Mouse (Mus musculus) neural tube, embryonic 12.5 days (tissue): ENCODE measurements around the gene Cfl2. TPM values are rescaled to one million over a fixed set of nuclear protein-coding genes. Genes with fewer than 3 reads are reported as not detected.

Experiments used
- ATAC-seq: fragments of 200-750 bp; cut with Nextera tagmentation; 2 replicates; pipeline ENCODE4 v1.8.0; 2017; ENCODE audit warnings: low read depth, mild to moderate bottlenecking, moderate TSS enrichment, moderate library complexity; ENCODE audit not compliant: low FRiP score
- H3K27ac ChIP-seq: fragments of 300-500 bp; sonication (generic); 2 replicates; pipeline ENCODE4 v1.5.1; 2016
- H3K27me3 ChIP-seq: fragments of 300-500 bp; sonication (generic); replicated peaks from 2 replicates; pipeline ENCODE4 v1.6.1; 2016; ENCODE audit warnings: mild to moderate bottlenecking
- H3K36me3 ChIP-seq: fragments of 300-500 bp; sonication (generic); 2 replicates; pipeline ENCODE4 v1.6.1; 2016; ENCODE audit warnings: mild to moderate bottlenecking
- H3K4me1 ChIP-seq: fragments of 300-500 bp; sonication (generic); 2 replicates; pipeline ENCODE4 v1.6.1; 2016
- H3K4me2 ChIP-seq: fragments of 300-500 bp; sonication (generic); replicated peaks from 2 replicates; pipeline ENCODE4 v1.6.1; 2016; ENCODE audit warnings: mild to moderate bottlenecking
- H3K4me3 ChIP-seq: fragments of 300-500 bp; sonication (generic); 2 replicates; pipeline ENCODE4 v1.5.1; 2016
- H3K9ac ChIP-seq: fragments of 300-500 bp; sonication (generic); 2 replicates; pipeline ENCODE4 v1.6.1; 2016; ENCODE audit warnings: mild to moderate bottlenecking
- H3K9me3 ChIP-seq: fragments of 300-500 bp; sonication (generic); 2 replicates; pipeline ENCODE4 v1.6.1; 2016; ENCODE audit warnings: mild to moderate bottlenecking
- WGBS: fragments of 180-500 bp; shearing (Covaris S2); methylation state at CpG from one replicate; pipeline ENCODE4 v1.1.7; 2016; 5-methylcytosine and 5-hydroxymethylcytosine counted together
- polyA plus RNA-seq: library from polyadenylated mRNA; unstranded; fragments of >200 nt; fragmentation: Nextera tagmentation; extraction: Ambion mirVana; gene quantifications from 2 replicates; pipeline ENCODE4 v1.2.1, GENCODE M21; 2016

Gene Cfl2
- polyA plus RNA-seq, 1 experiment from 2014 or later, result 337 TPM

GRCm38 (mm10) chr12:54825202-54825601 is 37.5 kb downstream of the Cfl2 start:
- H3K9me3 ChIP-seq, result no peaks in the 10 kb centered on the region

GRCm38 (mm10) chr12:54822836-54823426 is 39.7 kb downstream of the Cfl2 start:
- Histone ChIP-seq H3K9me3 (no peaks in the 10 kb centered on the region), H3K9ac (no peak overlapping the region), H3K4me1 (no peaks in the 10 kb centered on the region), H3K4me3 (no peak overlapping the region), H3K27me3 (no peaks in the 10 kb centered on the region), H3K27ac (no peak overlapping the region), H3K36me3 (no peaks in the 10 kb centered on the region), H3K4me2 (no peak overlapping the region)
- WGBS, result 68% methylated on average over 4 of the region's 4 CpGs
- ATAC-seq, result no peak

More at GRCm38 (mm10) chr12:54825202-54825601, 37.5 kb downstream of the Cfl2 start:
- Histone ChIP-seq H3K9ac (no peak overlapping the region), H3K4me1 (no peaks in the 10 kb centered on the region), H3K36me3 (no peaks in the 10 kb centered on the region), H3K27me3 (no peaks in the 10 kb centered on the region), H3K4me3 (no peak overlapping the region), H3K4me2 (no peak overlapping the region), H3K27ac (no peak overlapping the region)
- ATAC-seq, result no peak
- 95% methylated on average over 3 of the region's 3 CpGs for WGBS

GRCm38 (mm10) chr12:54820684-54821161 is 42.0 kb downstream of the Cfl2 start:
- H3K4me3 ChIP-seq, result no peak overlapping the region
- no peaks in the 10 kb centered on the region for H3K36me3 ChIP-seq
- no peaks in the 10 kb centered on the region for H3K9me3 ChIP-seq
- no peaks in the 10 kb centered on the region for H3K27me3 ChIP-seq
- no peak overlapping the region for H3K4me2 ChIP-seq
- H3K9ac ChIP-seq, result no peak overlapping the region
- H3K27ac ChIP-seq, result no peak overlapping the region
- H3K4me1 ChIP-seq, result no peaks in the 10 kb centered on the region
- no peak for ATAC-seq
- 35% methylated on average over 2 of the region's 2 CpGs for WGBS

- no peak for ATAC-seq
- 77% methylated on average over 6 of the region's 6 CpGs for WGBS
- H3K4me1 ChIP-seq, result no peaks in the 10 kb centered on the region
These were observed 43.3 kb downstream of the Cfl2 start for GRCm38 (mm10) chr12:54819181-54819935.

GRCm38 (mm10) chr12:54810142-54810541 is 52.5 kb downstream of the Cfl2 start:
- Histone ChIP-seq H3K27ac (no peak overlapping the region), H3K27me3 (no peaks in the 10 kb centered on the region), H3K4me2 (no peak overlapping the region), H3K36me3 (no peaks in the 10 kb centered on the region), H3K9me3 (no peaks in the 10 kb centered on the region), H3K4me1 (no peaks in the 10 kb centered on the region), H3K9ac (no peak overlapping the region), H3K4me3 (no peak overlapping the region)
- no peak for ATAC-seq
- WGBS, result 91% methylated on average over 2 of the region's 2 CpGs

More at GRCm38 (mm10) chr12:54819181-54819935, 43.3 kb downstream of the Cfl2 start:
- Histone ChIP-seq H3K4me3 (no peak overlapping the region), H3K9ac (no peak overlapping the region), H3K27ac (no peak overlapping the region), H3K36me3 (no peaks in the 10 kb centered on the region), H3K27me3 (no peaks in the 10 kb centered on the region), H3K9me3 (no peaks in the 10 kb centered on the region), H3K4me2 (no peak overlapping the region)

Other genes starting within 250 kb of the Cfl2 start
- 169 and 171 TPM in 2 replicates for gene Sptssa, start 206.3 kb downstream of the Cfl2 start, polyA plus RNA-seq
- gene Eapp, start 167.0 kb downstream of the Cfl2 start, polyA plus RNA-seq, result 71.3 and 81.3 TPM in 2 replicates
- 180 and 191 TPM in 2 replicates for gene Snx6, start 67.2 kb downstream of the Cfl2 start, polyA plus RNA-seq
- not detected in 2 replicates for gene Gm20403, start 123.7 kb upstream of the Cfl2 start, polyA plus RNA-seq
- gene Baz1a, start 151.5 kb upstream of the Cfl2 start, polyA plus RNA-seq, result 28.6 and 33.5 TPM in 2 replicates
- 32.5 and 34.2 TPM in 2 replicates for gene 2700097O09Rik, start 217.2 kb upstream of the Cfl2 start, polyA plus RNA-seq
- 157 and 175 TPM in 2 replicates for gene Srp54a, start 217.4 kb upstream of the Cfl2 start, polyA plus RNA-seq